Mouse (Mus musculus): Measurements from ENCODE around the gene Dbp. TPM values are rescaled to one million over a fixed set of nuclear protein-coding genes. Genes with fewer than 3 reads are reported as not detected.

The Dbp gene
- polyA plus RNA-seq, 1 experiment from 2014 or later = 3.5 TPM

GRCm38 (mm10) chr7:45713881-45714520 lies 9.1 kb downstream of the Dbp start:
- H3K4me3 ChIP-seq (ENCODE audit: low read depth, low read length) = peak overlapping the region; percentile 69
- H3K9me3 ChIP-seq (ENCODE audit: control insufficient read depth, low read length) = no peaks in the 10 kb centered on the region
- no peaks in the 10 kb centered on the region for H3K27me3 ChIP-seq (ENCODE audit: control insufficient read depth, insufficient read depth, low read length)
- ATAC-seq (ENCODE audit: low FRiP score) = no peak
- peaks cover 25% of the 10 kb centered on the region for H3K36me3 ChIP-seq (ENCODE audit: control insufficient read depth, insufficient read depth, low read length)
- H3K4me1 ChIP-seq (ENCODE audit: control insufficient read depth, insufficient read depth, low read length) = peaks cover 41% of the 10 kb centered on the region
- H3K9ac ChIP-seq (ENCODE audit: low read length) = no peak overlapping the region
- H3K27ac ChIP-seq (ENCODE audit: low read depth, low read length) = no peak overlapping the region
- H3K4me2 ChIP-seq = peak overlapping the region; percentile 93
- DNase-seq (ENCODE audit: low spot score, missing footprints) = no peak
- 87% methylated on average over 6 of the region's 6 CpGs for WGBS

DNA sequence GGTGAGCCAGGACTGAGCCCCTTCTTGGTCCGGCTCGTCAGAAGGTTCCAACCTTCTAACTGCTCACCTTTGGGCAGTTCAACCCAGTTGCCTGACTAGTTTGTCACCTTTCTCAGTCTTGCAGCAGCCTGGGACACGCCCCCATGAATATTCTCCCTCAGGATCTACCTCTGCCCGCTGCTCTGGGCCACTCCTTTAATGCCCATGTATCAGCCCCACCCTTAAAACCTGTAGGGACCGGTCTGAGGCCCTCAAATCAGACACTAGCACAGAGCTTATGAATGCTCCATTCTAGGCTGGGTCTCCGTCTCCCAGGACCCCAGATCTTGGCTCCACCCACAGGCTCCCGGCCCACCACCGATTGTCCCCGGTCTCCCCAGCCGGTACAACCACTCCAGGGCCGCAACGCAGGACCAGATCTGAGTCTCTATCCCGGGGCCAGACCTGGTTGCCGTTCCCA lies 9.8 kb downstream of the Dbp start:
- H3K4me3 ChIP-seq (ENCODE audit: low read depth, low read length) = peak overlapping the region; percentile 69
- H3K27me3 ChIP-seq (ENCODE audit: control insufficient read depth, insufficient read depth, low read length) = no peaks in the 10 kb centered on the region
- no peak overlapping the region for H3K27ac ChIP-seq (ENCODE audit: low read depth, low read length)
- DNase-seq (ENCODE audit: low spot score, missing footprints) (no peak), ATAC-seq (ENCODE audit: low FRiP score) (peak; percentile 53)
- peak overlapping the region; percentile 74 for H3K9ac ChIP-seq (ENCODE audit: low read length)
- peaks cover 29% of the 10 kb centered on the region for H3K36me3 ChIP-seq (ENCODE audit: control insufficient read depth, insufficient read depth, low read length)
- peak overlapping the region; percentile 93 for H3K4me2 ChIP-seq
- peaks cover 41% of the 10 kb centered on the region for H3K4me1 ChIP-seq (ENCODE audit: control insufficient read depth, insufficient read depth, low read length)
- WGBS = 11% methylated on average over 14 of the region's 14 CpGs
- H3K9me3 ChIP-seq (ENCODE audit: control insufficient read depth, low read length) = no peaks in the 10 kb centered on the region

DNA sequence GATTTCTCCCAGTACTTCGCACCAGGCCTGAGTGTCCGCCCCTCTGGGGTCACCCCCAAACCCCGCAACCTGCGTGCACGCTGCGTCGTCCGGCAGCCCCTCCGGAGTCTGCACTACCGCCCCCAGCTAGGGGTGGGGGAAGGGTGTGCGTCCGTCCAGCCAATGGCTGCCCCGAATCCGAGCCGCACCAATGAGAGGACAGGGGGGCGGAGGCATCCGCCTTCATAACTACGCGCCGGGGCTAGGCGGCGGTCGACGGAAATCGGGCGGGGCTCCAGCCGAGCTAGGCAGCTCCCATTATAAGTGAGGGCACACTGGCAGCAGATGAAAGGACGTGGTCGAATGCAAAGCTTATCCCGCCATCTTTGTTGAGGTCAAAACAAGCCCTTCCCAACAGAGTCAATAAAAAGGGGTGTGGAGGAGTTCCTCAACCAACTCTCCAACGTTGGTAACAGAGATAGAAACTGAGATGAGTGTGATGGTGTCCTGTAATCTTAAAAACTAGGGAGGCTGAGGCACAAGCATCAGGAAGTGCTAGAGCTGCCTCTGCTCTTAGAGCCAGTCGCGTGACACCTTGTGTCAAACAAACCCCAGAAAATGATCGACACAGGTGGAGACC lies 10.3 kb downstream of the Dbp start, which contains the start of gene Rpl18:
TSS of gene Rpl18 (plus strand) at position 368 of the 619 bp plus-strand sequence.
- H3K9ac ChIP-seq (ENCODE audit: low read length) = peak within 1 kb of the TSS; percentile 74
- H3K4me2 ChIP-seq = peak within 1 kb of the TSS; percentile 93
- no peaks in the 10 kb centered on the region for H3K9me3 ChIP-seq (ENCODE audit: control insufficient read depth, low read length)
- H3K4me3 ChIP-seq (ENCODE audit: low read depth, low read length) = peak within 1 kb of the TSS; percentile 69
- peaks cover 33% of the 10 kb centered on the region for H3K36me3 ChIP-seq (ENCODE audit: control insufficient read depth, insufficient read depth, low read length)
- ATAC-seq (ENCODE audit: low FRiP score) = peak; percentile 93
- DNase-seq (ENCODE audit: low spot score, missing footprints) = peak; percentile 98
- 8% methylated on average over 34 of the region's 34 CpGs for WGBS
- H3K27ac ChIP-seq (ENCODE audit: low read depth, low read length) = no peak within 1 kb of the TSS
- H3K27me3 ChIP-seq (ENCODE audit: control insufficient read depth, insufficient read depth, low read length) = no peaks in the 10 kb centered on the region
- peaks cover 41% of the 10 kb centered on the region for H3K4me1 ChIP-seq (ENCODE audit: control insufficient read depth, insufficient read depth, low read length)

DNA sequence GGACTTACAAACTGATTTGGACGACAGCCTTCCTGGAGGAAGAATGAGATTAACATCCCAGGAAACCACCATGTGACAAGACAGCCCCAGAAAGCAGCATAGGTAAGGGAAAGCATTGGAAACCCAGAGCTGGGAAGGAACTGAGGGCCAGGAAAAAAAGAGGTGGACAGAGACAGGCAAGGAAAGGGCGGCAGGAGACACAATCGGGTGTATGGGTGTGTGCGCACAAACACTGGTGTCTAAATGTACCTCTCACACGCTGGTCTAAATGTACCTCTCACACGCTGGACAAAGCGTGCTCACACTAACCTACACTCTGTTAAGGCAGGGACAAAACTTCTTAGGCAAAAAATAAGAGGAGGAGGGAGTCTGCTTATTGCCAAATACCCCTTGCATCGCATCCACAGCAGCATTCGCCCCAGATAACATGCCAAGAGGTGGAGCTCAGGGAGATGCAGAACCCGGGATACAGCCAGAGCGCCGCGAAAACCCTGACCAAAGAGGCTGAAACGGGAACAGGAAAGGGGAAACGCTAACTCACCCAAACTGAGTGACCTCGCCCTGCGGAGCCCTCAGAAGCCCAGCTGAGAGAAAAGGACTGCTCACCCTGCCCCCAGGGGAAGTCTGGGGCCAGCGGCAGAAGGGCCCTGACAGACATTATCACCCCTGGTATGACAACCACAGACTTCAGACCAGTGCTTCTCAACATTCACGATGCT lies 11.0 kb downstream of the Dbp start:
- H3K9me3 ChIP-seq (ENCODE audit: control insufficient read depth, low read length) = no peaks in the 10 kb centered on the region
- no peak overlapping the region for H3K27ac ChIP-seq (ENCODE audit: low read depth, low read length)
- H3K27me3 ChIP-seq (ENCODE audit: control insufficient read depth, insufficient read depth, low read length) = no peaks in the 10 kb centered on the region
- peak overlapping the region; percentile 69 for H3K4me3 ChIP-seq (ENCODE audit: low read depth, low read length)
- DNase-seq (ENCODE audit: low spot score, missing footprints) (no peak), ATAC-seq (ENCODE audit: low FRiP score) (no peak)
- peak overlapping the region; percentile 39 for H3K9ac ChIP-seq (ENCODE audit: low read length)
- H3K4me2 ChIP-seq = peak overlapping the region; percentile 93
- 83% methylated on average over 19 of the region's 19 CpGs for WGBS
- peaks cover 30% of the 10 kb centered on the region for H3K36me3 ChIP-seq (ENCODE audit: control insufficient read depth, insufficient read depth, low read length)
- peaks cover 41% of the 10 kb centered on the region for H3K4me1 ChIP-seq (ENCODE audit: control insufficient read depth, insufficient read depth, low read length)

GRCm38 (mm10) chr7:45716460-45716857 lies 11.6 kb downstream of the Dbp start:
- Histone ChIP-seq H3K36me3 (ENCODE audit: control insufficient read depth, insufficient read depth, low read length) (peaks cover 27% of the 10 kb centered on the region), H3K27me3 (ENCODE audit: control insufficient read depth, insufficient read depth, low read length) (no peaks in the 10 kb centered on the region), H3K4me3 (ENCODE audit: low read depth, low read length) (peak overlapping the region; percentile 17), H3K9me3 (ENCODE audit: control insufficient read depth, low read length) (no peaks in the 10 kb centered on the region), H3K9ac (ENCODE audit: low read length) (peak overlapping the region; percentile 12; the same call in 1 of the 2 replicates), H3K4me2 (peak overlapping the region; percentile 24; the same call in 1 of the 2 replicates), H3K4me1 (ENCODE audit: control insufficient read depth, insufficient read depth, low read length) (peaks cover 41% of the 10 kb centered on the region), H3K27ac (ENCODE audit: low read depth, low read length) (no peak overlapping the region)
- 90% methylated on average over 3 of the region's 3 CpGs for WGBS
- DNase-seq (ENCODE audit: low spot score, missing footprints) (no peak), ATAC-seq (ENCODE audit: low FRiP score) (no peak)

GRCm38 (mm10) chr7:45716952-45717917 lies 12.3 kb downstream of the Dbp start:
- peaks cover 26% of the 10 kb centered on the region for H3K36me3 ChIP-seq (ENCODE audit: control insufficient read depth, insufficient read depth, low read length)
- no peaks in the 10 kb centered on the region for H3K27me3 ChIP-seq (ENCODE audit: control insufficient read depth, insufficient read depth, low read length)
- H3K27ac ChIP-seq (ENCODE audit: low read depth, low read length) = peak overlapping the region; percentile 74
- H3K4me3 ChIP-seq (ENCODE audit: low read depth, low read length) = peak overlapping the region; percentile 93
- ATAC-seq (ENCODE audit: low FRiP score) = peak; percentile 46
- no peaks in the 10 kb centered on the region for H3K9me3 ChIP-seq (ENCODE audit: control insufficient read depth, low read length)
- DNase-seq (ENCODE audit: low spot score, missing footprints) = peak; percentile 84
- WGBS = 12% methylated on average over 31 of the region's 31 CpGs
- H3K4me2 ChIP-seq = peak overlapping the region; percentile 72
- peak overlapping the region; percentile 86 for H3K9ac ChIP-seq (ENCODE audit: low read length)
- peaks cover 41% of the 10 kb centered on the region for H3K4me1 ChIP-seq (ENCODE audit: control insufficient read depth, insufficient read depth, low read length)

DNA sequence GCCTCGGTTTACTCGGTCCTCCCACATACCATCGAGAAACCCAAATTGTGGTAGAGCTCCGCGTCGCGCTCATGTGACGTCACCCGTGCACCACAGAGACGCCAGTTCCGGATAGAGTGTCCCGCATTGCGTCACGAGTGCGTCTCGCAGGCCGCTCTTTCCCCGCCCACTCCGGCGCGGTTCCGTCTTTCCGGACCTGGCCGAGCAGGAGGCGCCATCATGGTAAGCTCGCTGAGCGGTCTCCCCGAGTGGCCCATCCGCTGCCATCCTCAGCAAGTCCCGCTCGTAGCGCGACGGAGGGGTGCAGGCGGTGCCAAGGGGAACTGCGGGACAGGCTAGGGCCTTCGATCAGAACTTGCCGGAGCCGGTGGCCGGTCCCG lies 13.0 kb downstream of the Dbp start, which contains the start of gene Sphk2:
TSS of gene Sphk2 (minus strand) at position 85 of the 380 bp plus-strand sequence.
- Histone ChIP-seq H3K4me3 (ENCODE audit: low read depth, low read length) (peak within 1 kb of the TSS; percentile 93), H3K4me1 (ENCODE audit: control insufficient read depth, insufficient read depth, low read length) (peaks cover 41% of the 10 kb centered on the region), H3K27me3 (ENCODE audit: control insufficient read depth, insufficient read depth, low read length) (no peaks in the 10 kb centered on the region), H3K27ac (ENCODE audit: low read depth, low read length) (peak within 1 kb of the TSS; percentile 80), H3K36me3 (ENCODE audit: control insufficient read depth, insufficient read depth, low read length) (peaks cover 21% of the 10 kb centered on the region), H3K9ac (ENCODE audit: low read length) (peak within 1 kb of the TSS; percentile 93), H3K4me2 (peak within 1 kb of the TSS; percentile 72), H3K9me3 (ENCODE audit: control insufficient read depth, low read length) (no peaks in the 10 kb centered on the region)
- peak; percentile 78 for ATAC-seq (ENCODE audit: low FRiP score)
- DNase-seq (ENCODE audit: low spot score, missing footprints) = peak; percentile 100
- WGBS = under 1% methylated on average over 41 of the region's 41 CpGs

DNA sequence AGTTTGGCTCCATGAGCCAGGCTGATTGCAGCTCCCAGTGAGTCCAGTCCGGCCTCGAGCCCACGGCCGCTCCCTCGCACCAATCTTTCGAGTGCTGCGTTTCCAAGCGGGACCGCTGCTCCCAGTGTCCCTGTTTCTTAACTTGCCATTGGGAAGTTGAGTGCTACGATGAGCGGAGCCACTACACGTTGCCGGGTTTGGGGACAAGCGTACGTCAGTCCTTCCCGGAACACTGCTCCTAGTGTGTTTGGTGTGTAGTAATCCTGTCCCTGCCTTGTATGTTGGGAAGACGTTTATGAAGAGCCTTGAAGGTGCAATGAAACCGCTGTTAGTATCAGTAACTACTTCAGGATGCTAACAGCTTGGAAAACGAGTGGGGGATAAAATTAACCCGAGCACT lies 13.4 kb downstream of the Dbp start:
- peaks cover 17% of the 10 kb centered on the region for H3K36me3 ChIP-seq (ENCODE audit: control insufficient read depth, insufficient read depth, low read length)
- H3K27ac ChIP-seq (ENCODE audit: low read depth, low read length) = peak overlapping the region; percentile 80
- under 1% methylated on average over 20 of the region's 20 CpGs for WGBS
- DNase-seq (ENCODE audit: low spot score, missing footprints) (no peak), ATAC-seq (ENCODE audit: low FRiP score) (no peak)
- peak overlapping the region; percentile 93 for H3K9ac ChIP-seq (ENCODE audit: low read length)
- peak overlapping the region; percentile 93 for H3K4me3 ChIP-seq (ENCODE audit: low read depth, low read length)
- H3K27me3 ChIP-seq (ENCODE audit: control insufficient read depth, insufficient read depth, low read length) = no peaks in the 10 kb centered on the region
- H3K9me3 ChIP-seq (ENCODE audit: control insufficient read depth, low read length) = no peaks in the 10 kb centered on the region
- H3K4me1 ChIP-seq (ENCODE audit: control insufficient read depth, insufficient read depth, low read length) = peaks cover 41% of the 10 kb centered on the region
- H3K4me2 ChIP-seq = peak overlapping the region; percentile 70
